8 mouse cellular contexts compared by ENCODE assay signal in genomic region chr6:48503847-48504240, GRCm38 (mm10). TPM values are rescaled to one million over a fixed set of nuclear protein-coding genes. Genes with fewer than 3 reads are reported as not detected.
DNase-seq lines count a peak whose midpoint lies in the region; ATAC-seq and TF ChIP-seq lines count a peak whose summit lies in the region.

No protein-coding gene starts in this region.

- no peak for DNase-seq in cerebellum, adult 2 months
- no peak for DNase-seq in cerebellum, adult 9-10 months
- no peak for DNase-seq in spleen, adult 2 months (ENCODE audit: low read depth in 1 of 2, low spot score in 2 of 2)
- no peak for DNase-seq in spleen, adult 12 weeks (ENCODE audit: low spot score)
- no peak for DNase-seq in liver, postnatal 0 days
- DNase-seq in ovary, postnatal 14 days (ENCODE audit: low spot score): no peak
- no peak for DNase-seq in testis, postnatal 10 days (ENCODE audit: low spot score)
- DNase-seq in gastrocnemius, postnatal 10 days: no peak

- no peak overlapping the region for H3K9ac ChIP-seq in liver, postnatal 0 days (replicated peaks)

- no peak overlapping the region for H3K27ac ChIP-seq in cerebellum, adult 2 months (ENCODE audit: insufficient read depth, low read length)
- no peak overlapping the region for H3K27ac ChIP-seq in spleen, adult 2 months (ENCODE audit: insufficient read depth, low read length)
- H3K27ac ChIP-seq in liver, postnatal 0 days (ENCODE audit: low read depth): no peak overlapping the region

- H3K36me3 ChIP-seq in spleen, adult 2 months (ENCODE audit: control insufficient read depth, insufficient read depth, low read length): peaks cover 1% of the 10 kb centered on the region; the same call in 1 of the 2 replicates
- H3K36me3 ChIP-seq in liver, postnatal 0 days (replicated peaks; ENCODE audit: insufficient read depth, low read length): no peaks in the 10 kb centered on the region

- peaks cover 4% of the 10 kb centered on the region; the same call in 1 of the 2 replicates for H3K4me1 ChIP-seq in cerebellum, adult 2 months (ENCODE audit: control insufficient read depth, insufficient read depth, low read length)
- H3K4me1 ChIP-seq in spleen, adult 2 months (ENCODE audit: control insufficient read depth, insufficient read depth, insufficient read length): no peaks in the 10 kb centered on the region; the same call in 1 of the 2 replicates
- H3K4me1 ChIP-seq in liver, postnatal 0 days (ENCODE audit: insufficient read depth): peaks cover 7% of the 10 kb centered on the region

- ATAC-seq in liver, postnatal 0 days: no peak

- TF ChIP-seq POLR2A in cerebellum, adult 2 months (IDR thresholded peaks at IDR 0.05; ENCODE audit: borderline replicate concordance, insufficient read depth, low read length): no peak
- TF ChIP-seq POLR2A in spleen, adult 2 months (IDR thresholded peaks at IDR 0.05; ENCODE audit: low read depth, low read length): no peak

- no peak for TF ChIP-seq EP300 in liver, postnatal 0 days (IDR thresholded peaks at IDR 0.05; ENCODE audit: low read depth)

- H3K9me3 ChIP-seq in liver, postnatal 0 days (ENCODE audit: low read length): no peaks in the 10 kb centered on the region

- no peaks in the 10 kb centered on the region for H3K27me3 ChIP-seq in cerebellum, adult 2 months (ENCODE audit: control insufficient read depth, insufficient read depth, low read length)
- no peaks in the 10 kb centered on the region for H3K27me3 ChIP-seq in spleen, adult 2 months (ENCODE audit: control insufficient read depth, insufficient read depth, low read length)
- H3K27me3 ChIP-seq in liver, postnatal 0 days (ENCODE audit: insufficient read depth, low read length): no peaks in the 10 kb centered on the region

- peak overlapping the region; percentile 92; the same call in 1 of the 2 replicates for H3K4me2 ChIP-seq in liver, postnatal 0 days (ENCODE audit: low read depth, low read length)

- TF ChIP-seq CTCF in cerebellum, adult 2 months (IDR thresholded peaks at IDR 0.05; ENCODE audit: borderline replicate concordance, insufficient read depth, low read depth, low read length): no peak
- no peak for TF ChIP-seq CTCF in spleen, adult 2 months (IDR thresholded peaks at IDR 0.05; ENCODE audit: extremely low read depth, insufficient read depth, insufficient read length, insufficient replicate concordance)
- no peak for TF ChIP-seq CTCF in liver, postnatal 0 days (IDR thresholded peaks at IDR 0.05; ENCODE audit: low read depth)

- 2% methylated on average over 2 of the region's 2 CpGs for WGBS in cerebellum, adult 2 months
- WGBS in spleen, adult 2 months: 4% methylated on average over 2 of the region's 2 CpGs
- WGBS in liver, postnatal 0 days (ENCODE audit: insufficient replicate concordance): 12% methylated on average over 2 of the region's 2 CpGs

- peak overlapping the region; percentile 84 for H3K4me3 ChIP-seq in cerebellum, adult 2 months (replicated peaks; ENCODE audit: insufficient read depth, low read depth, low read length)
- peak overlapping the region; percentile 77; the same call in 1 of the 2 replicates for H3K4me3 ChIP-seq in spleen, adult 2 months (ENCODE audit: extremely low read depth, insufficient read depth, insufficient read length)
- H3K4me3 ChIP-seq in liver, postnatal 0 days (ENCODE audit: low read depth, low read length): peak overlapping the region; percentile 59

RNA-seq across cellular contexts. Expression of gene Atp6v0e2, which starts 33.6 kb away (rescaled TPM):
- 459 and 460 TPM in 2 replicates for polyA plus RNA-seq in cerebellum, adult 2 months (2012; rRNA removed)
- 1.7 and 1.8 TPM in 2 replicates for polyA plus RNA-seq in spleen, adult 2 months (2012; rRNA removed)
- polyA plus RNA-seq in liver, postnatal 0 days (2015; fragmentation: Nextera tagmentation; extraction: Ambion mirVana): 1.1 and 1.2 TPM in 2 replicates
- total RNA-seq in gastrocnemius, postnatal 10 days (2021): 10 to 100 TPM; 42.3 to 47.3 TPM

RNA-seq across cellular contexts. Expression of gene Lrrc61, which starts 50.8 kb away (rescaled TPM):
- polyA plus RNA-seq in cerebellum, adult 2 months (2012; rRNA removed): 30.0 and 33.1 TPM in 2 replicates
- polyA plus RNA-seq in spleen, adult 2 months (2012; rRNA removed): 22.9 and 38.8 TPM in 2 replicates
- 2.4 and 2.7 TPM in 2 replicates for polyA plus RNA-seq in liver, postnatal 0 days (2015; fragmentation: Nextera tagmentation; extraction: Ambion mirVana)
- total RNA-seq in gastrocnemius, postnatal 10 days (2021): 10 to 100 TPM; 11.9 to 14.1 TPM

RNA-seq across cellular contexts. Expression of gene Sspo, which starts 55.8 kb away (rescaled TPM):
- 3.7 and 5.0 TPM in 2 replicates for polyA plus RNA-seq in cerebellum, adult 2 months (2012; rRNA removed)
- polyA plus RNA-seq in spleen, adult 2 months (2012; rRNA removed): 2.9 and 4.2 TPM in 2 replicates
- 0.01 and 0.06 TPM in 2 replicates for polyA plus RNA-seq in liver, postnatal 0 days (2015; fragmentation: Nextera tagmentation; extraction: Ambion mirVana)
- under 1 TPM; 0.16 to 0.27 TPM for total RNA-seq in gastrocnemius, postnatal 10 days (2021)

RNA-seq across cellular contexts. Expression of gene Zfp467, which starts 58.2 kb away (rescaled TPM):
- polyA plus RNA-seq in cerebellum, adult 2 months (2012; rRNA removed): 80.4 and 93.2 TPM in 2 replicates
- polyA plus RNA-seq in spleen, adult 2 months (2012; rRNA removed): 14.9 and 16.1 TPM in 2 replicates
- polyA plus RNA-seq in liver, postnatal 0 days (2015; fragmentation: Nextera tagmentation; extraction: Ambion mirVana): 4.9 TPM in 2 replicates
- 10 to 100 TPM; 17.6 to 20.1 TPM for total RNA-seq in gastrocnemius, postnatal 10 days (2021)

Comparison
In these comparisons a context has a peak if more than half of its experiments do, and no peak if none do; other contexts are left out.
1. RNA of gene Atp6v0e2, which starts 33.6 kb away (polyA plus RNA-seq): 459 to 460 TPM in cerebellum, adult 2 months; 1.7 to 1.8 TPM in spleen, adult 2 months and 1.1 to 1.2 TPM in liver, postnatal 0 days; every median in the first group is over 100 times any median in the second.
2. Peak in every context shown above with its lines, with median percentiles within 50 percentile points of each other: H3K4me3 ChIP-seq.